Mouse (Mus musculus) bone marrow macrophage, adult 2 months (primary cell): Measurements from ENCODE around the gene Cradd. TPM values are rescaled to one million over a fixed set of nuclear protein-coding genes. Genes with fewer than 3 reads are reported as not detected.

Source experiments
- H3K27ac ChIP-seq: 2 replicates; pipeline ENCODE4 v1.5.1; 2012; ENCODE audit warnings: low read depth, low read length; ENCODE audit not compliant: insufficient read depth
- H3K4me1 ChIP-seq: 2 replicates; pipeline ENCODE4 v1.6.1; 2012; ENCODE audit warnings: low read length; ENCODE audit not compliant: control insufficient read depth, insufficient read depth
- H3K4me3 ChIP-seq: 2 replicates; pipeline ENCODE4 v1.5.1; 2012; ENCODE audit warnings: mild to moderate bottlenecking, low read length, moderate library complexity; ENCODE audit not compliant: insufficient read depth
- CTCF ChIP-seq: IDR thresholded peaks from 2 replicates; pipeline ENCODE4 v1.5.1; 2012; ENCODE audit warnings: low read depth, mild to moderate bottlenecking, low read length, moderate library complexity
- POLR2A ChIP-seq: IDR thresholded peaks from 2 replicates; pipeline ENCODE4 v1.6.1; 2012; ENCODE audit warnings: mild to moderate bottlenecking, low read depth, low read length, borderline replicate concordance
- polyA plus RNA-seq: library from polyadenylated mRNA; stranded (reverse); fragments of >200 nt; gene quantifications from 2 replicates; pipeline ENCODE4 v1.2.4, GENCODE M21; 2012; ENCODE audit not compliant: missing spikeins, insufficient read depth, insufficient read length

Gene Cradd
- polyA plus RNA-seq, 1 experiment = 12.2 TPM

DNA sequence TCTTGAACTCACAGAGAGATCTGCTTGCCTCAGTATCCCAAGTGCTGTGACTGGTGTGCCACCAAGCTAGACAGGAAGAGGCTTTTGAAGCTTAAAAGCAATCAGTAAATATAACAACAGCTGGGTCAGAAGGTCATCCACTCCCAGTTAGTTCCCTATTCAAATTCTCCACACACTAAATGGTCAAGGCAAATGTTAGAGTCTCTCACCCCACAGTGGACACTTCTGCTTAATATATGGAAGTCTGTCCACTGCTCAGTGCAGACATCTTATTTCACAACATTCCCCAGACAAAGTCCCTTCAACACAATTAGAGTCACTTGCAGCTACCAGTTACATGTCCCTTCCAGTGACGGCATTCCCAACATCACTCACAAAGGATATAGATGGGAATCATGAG lies 44.5 kb downstream of the Cradd start:
- Histone ChIP-seq H3K4me3 (no peak overlapping the region), H3K4me1 (peaks cover 17% of the 10 kb centered on the region), H3K27ac (no peak overlapping the region)
- TF ChIP-seq CTCF (no peak), POLR2A (no peak)

DNA sequence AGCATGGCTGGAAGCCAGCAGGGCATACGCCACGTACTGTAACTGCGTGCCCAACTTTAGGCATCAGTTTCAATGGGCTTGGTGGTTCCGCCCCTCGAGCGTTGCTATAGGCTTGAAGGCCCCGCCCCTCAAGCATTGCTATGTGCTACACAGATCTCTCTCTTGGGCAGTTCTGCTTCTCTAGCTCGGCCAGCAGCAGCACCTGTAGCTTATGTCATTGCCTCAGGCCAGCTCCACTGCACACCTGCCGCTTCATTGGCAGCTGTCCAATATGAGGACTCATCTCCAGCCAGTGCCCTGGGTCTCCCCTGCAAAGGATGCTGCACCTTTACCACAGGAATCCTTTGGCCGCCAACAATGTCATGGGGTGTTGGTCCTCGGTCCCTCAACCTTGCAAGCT lies 45.8 kb downstream of the Cradd start:
- Histone ChIP-seq H3K4me1 (peaks cover 17% of the 10 kb centered on the region), H3K4me3 (no peak overlapping the region), H3K27ac (no peak overlapping the region)
- TF ChIP-seq CTCF = no peak
- no peak for TF ChIP-seq POLR2A

DNA sequence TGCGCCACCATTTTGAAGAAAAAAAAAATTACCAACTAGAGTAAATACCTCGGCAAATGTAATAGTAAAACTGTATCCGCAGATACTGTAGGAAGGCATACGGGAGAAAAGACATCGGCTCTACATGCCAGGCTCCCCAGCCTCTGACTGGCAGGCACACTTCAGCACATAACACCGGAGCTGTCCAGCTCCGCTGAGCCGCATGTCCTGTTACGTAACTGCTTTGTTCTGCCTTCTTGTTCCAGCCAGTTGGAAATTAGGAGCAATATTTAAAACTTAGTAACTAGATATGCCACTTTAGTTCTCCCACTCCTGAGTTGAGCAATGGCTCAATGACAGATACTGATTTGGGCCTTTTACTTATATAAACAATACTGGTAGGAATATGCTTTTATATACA lies 48.4 kb downstream of the Cradd start:
- TF ChIP-seq CTCF = no peak
- TF ChIP-seq POLR2A = no peak

DNA sequence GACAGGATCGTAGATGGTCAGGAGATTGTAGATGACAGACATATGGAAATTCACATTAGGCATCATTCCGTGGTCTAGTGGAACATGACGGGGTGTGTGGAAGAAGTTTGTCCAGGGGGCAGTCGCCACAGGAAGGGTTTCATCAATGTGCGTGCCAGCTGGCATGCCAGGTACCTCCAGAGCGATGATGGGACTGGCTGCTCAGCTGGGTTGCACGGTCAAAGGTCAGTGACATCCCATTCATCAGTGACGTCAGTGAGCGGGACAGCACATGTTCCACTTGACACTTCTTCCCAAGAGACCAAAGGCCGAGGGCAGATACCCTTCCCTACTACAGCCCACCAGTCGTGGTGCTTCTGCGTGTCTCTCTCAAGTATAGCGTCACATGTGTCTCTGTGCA lies 50.7 kb downstream of the Cradd start:
- TF ChIP-seq CTCF = no peak
- no peak for TF ChIP-seq POLR2A
- H3K4me1 ChIP-seq = no peaks in the 10 kb centered on the region
- H3K4me3 ChIP-seq = no peak overlapping the region
- H3K27ac ChIP-seq = no peak overlapping the region

More for the DNA sequence above, 48.4 kb downstream of the Cradd start:
- Histone ChIP-seq H3K27ac (no peak overlapping the region), H3K4me1 (peaks cover 17% of the 10 kb centered on the region), H3K4me3 (no peak overlapping the region)

DNA sequence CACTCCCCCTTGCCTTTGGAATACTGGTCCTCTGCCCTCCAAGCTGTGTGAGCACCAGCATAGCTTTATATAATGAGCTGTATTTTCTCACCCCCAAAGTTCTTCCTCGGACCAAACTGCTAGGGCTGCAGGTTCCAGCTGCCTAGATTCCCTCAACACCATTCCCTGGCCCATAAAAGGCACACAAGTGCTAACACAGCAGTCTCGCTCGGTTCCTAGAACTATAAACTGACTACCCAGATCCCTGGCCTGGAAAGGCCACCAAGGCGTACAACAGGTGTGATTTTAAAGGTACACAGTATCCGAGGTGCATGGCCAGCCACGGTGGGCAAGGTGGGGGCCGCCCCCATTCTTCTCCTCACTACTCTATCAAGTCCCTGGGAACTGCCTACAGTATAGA lies 54.8 kb downstream of the Cradd start:
- H3K27ac ChIP-seq = no peak overlapping the region
- no peaks in the 10 kb centered on the region for H3K4me1 ChIP-seq
- H3K4me3 ChIP-seq = no peak overlapping the region
- TF ChIP-seq POLR2A = no peak

DNA sequence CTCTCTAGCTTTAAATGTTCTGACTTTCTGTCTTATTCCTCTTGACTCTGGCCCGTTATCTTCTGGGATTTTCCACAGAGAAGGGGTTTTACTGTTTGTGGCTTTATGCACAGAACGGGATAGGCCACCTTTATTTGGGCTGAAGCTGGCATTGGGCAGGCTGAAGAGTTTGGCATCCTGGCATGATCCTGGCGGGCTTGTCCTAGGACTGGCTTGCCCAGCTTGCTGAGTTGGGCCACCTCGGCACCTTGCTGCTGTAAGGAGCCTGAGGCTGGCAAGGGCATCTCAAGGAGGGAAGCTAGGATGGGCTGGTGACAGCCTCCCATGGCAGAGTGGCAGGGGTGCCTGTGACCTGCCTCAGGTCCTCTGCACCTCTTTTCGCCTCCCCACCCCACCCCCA lies 55.6 kb downstream of the Cradd start:
- no peak overlapping the region for H3K27ac ChIP-seq
- TF ChIP-seq CTCF = no peak
- no peak for TF ChIP-seq POLR2A
- H3K4me1 ChIP-seq = no peaks in the 10 kb centered on the region
- H3K4me3 ChIP-seq = no peak overlapping the region

DNA sequence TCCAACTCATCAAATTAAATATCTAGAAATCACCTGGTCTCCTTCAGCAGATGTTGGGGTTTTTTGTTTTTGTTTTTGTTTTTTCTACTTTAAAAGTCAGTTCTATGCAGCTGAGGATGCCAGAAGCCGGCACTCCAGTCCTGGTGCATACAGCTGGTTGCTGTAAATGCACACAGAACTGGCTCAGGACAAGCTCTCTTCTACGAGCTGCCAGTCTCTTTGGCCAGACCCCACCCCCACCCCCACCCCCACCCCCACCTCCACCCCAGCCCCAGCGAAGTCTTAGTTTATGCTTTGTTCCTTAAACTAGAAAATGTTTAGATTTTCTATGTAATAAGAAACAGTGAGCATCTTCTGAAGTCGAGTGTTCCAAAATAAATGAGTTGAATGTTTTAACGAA lies 57.0 kb downstream of the Cradd start:
- Histone ChIP-seq H3K27ac (no peak overlapping the region), H3K4me3 (no peak overlapping the region)
- TF ChIP-seq CTCF = no peak
- TF ChIP-seq POLR2A = no peak

DNA sequence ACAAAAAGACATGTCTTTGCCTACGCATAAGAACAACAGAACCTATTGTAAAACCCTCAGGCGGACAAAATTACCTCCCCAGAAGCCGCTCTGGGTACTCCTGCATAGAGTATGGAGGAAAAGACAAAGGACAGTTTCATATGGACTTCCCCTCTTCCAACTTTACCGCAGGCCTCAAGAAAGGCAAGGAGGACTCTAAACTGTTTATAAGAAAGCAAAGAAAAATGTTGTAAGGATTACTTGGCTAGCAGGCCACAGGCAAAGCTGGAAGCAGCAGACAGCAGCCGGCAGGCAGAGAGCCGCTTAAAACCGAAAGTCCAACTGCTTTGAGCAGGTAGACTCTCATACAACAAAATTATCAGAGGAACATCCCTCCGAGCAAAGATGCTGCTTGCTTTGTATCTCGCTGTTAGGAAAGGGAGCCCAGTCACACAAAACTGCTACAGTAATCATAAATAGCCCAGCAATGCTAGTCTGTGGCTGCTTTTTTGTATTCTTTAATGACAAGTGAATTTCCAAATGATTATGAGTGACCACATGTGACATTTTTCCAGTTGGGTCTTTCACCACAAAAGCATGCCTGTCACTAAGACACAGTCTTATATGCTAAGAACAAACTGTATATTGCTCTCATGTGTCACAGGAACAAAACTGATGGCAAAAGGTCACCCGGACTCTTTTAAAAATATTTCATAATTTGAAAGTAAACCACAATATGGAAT lies 57.7 kb downstream of the Cradd start:
- no peaks in the 10 kb centered on the region for H3K4me1 ChIP-seq
- no peak overlapping the region for H3K27ac ChIP-seq

More for the DNA sequence above, 57.0 kb downstream of the Cradd start:
- no peaks in the 10 kb centered on the region for H3K4me1 ChIP-seq

DNA sequence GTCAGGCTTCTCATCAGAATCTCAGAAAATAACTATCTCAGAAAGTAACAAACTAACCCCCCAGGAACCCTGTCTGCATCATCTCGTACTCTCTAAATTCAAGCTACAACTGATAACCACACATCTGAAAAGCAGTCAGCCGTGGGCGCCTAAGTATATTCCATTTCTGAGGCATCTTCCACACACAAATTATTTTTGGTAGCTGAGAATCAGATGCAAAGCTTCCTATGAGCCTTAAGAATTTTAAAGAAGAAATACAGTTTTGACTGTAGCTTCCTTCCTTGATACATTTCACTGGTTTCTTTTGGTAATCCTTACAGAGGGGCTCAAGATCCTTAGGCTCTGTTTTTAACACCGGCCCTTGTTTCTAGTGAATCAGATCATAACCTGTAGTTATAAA lies 58.4 kb downstream of the Cradd start:
- no peak overlapping the region for H3K4me3 ChIP-seq
- TF ChIP-seq POLR2A (no peak), CTCF (no peak)

More for the DNA sequence above, 57.7 kb downstream of the Cradd start:
- TF ChIP-seq CTCF = no peak
- no peak overlapping the region for H3K4me3 ChIP-seq

DNA sequence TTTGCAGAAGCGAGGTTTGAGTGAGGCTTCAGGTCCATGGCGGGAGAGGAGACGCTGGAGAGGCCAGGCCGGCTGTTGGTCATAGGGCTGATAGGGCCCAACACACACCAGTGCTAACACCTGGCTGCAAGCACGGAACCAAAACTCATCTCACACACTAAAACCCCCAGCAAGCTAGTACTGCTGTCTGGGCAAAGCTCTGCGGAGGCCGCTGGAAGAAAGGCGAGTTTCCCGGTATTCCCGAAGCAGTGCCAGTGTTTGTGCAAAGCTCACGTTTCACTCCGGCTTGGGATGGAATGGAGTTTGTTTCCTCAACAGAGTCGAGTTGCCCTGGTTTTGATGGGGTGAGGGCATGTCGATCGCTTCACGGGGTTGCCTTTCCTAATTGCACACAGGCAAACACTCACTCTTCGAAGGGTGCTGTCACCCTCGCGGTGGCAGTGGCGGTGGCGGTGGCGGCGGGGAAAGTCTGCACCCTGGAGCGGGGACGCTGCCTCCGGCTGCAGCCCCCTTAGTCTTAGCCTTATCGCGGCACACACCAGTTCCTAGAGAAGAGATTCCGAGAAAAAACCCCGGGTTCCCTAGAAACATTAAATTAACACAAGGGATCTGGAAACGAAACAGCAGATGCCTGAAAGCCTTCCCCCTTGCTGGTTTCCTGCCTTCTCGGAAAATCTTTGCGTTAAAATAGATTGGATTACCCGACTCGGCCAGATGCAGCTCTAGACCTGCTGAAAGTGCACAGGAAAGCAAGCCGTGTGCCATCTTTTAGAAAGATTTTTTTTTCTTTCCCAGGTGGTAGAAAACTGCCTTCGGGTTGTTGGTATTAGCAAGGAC lies 59.2 kb downstream of the Cradd start:
- H3K4me3 ChIP-seq = no peak overlapping the region
- TF ChIP-seq CTCF (no peak), POLR2A (no peak)
- H3K4me1 ChIP-seq = peaks cover 3% of the 10 kb centered on the region; the same call in 1 of the 2 replicates
- no peak overlapping the region for H3K27ac ChIP-seq

More for the DNA sequence above, 58.4 kb downstream of the Cradd start:
- Histone ChIP-seq H3K27ac (no peak overlapping the region), H3K4me1 (peaks cover 2% of the 10 kb centered on the region; the same call in 1 of the 2 replicates)
